Mouse (Mus musculus): ENCODE measurements around the gene Nme8.
A peak's percentile ranks its signal among the peaks of the same experiment; 100 is the strongest.

Nme8 gene

DNA sequence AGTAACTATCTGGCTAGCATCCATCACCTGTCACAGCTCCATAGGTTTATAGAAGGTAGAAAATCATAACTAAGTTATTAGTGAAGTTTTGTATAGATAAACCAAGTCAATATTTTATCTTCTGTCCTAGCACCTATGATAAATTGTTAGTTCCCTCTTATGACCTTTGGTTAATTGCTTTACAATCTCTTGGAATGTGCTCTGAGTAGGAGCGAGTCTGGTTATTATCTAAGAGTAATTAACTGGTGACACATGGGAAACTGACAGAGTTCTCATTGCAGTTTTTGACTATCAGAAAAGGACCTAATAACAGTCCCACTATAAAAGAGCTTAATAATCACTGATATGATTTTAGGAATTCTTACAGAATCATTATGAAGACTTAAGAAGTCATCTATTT is 54.1 kb downstream of the Nme8 start:
- DNase-seq (ENCODE audit: low spot score in 2 of 2) = no peak

DNA sequence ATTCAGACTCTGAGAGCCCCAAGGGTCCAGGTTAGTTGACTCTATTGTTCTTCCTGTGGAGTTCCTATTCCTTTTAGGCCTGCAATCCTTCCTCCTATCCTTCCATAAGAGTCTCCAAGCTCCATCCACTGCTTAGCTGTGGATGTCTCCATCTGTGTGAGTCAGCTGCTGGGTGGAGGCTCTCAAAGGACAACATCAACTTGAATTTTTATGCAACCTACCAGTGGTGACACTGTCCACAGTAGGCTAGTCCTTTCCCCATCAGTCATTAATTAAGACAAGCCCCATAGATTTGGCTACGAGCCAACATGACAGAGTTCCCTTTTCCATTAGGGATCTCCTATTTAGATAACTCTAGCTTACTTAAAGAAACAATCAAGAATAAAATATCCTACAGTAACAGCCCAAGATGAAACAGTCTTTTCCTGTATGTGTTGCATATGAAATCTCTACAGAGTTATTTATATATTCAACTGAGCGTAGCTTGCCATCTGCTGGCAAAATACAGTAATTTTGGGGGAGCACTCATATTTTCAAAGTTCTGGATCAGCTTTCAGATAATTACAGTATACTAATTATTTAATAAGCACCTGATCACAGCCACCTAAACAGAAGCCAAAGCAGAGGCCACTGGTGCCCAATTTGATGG is 57.3 kb downstream of the Nme8 start:
- no peak for DNase-seq (ENCODE audit: low spot score in 2 of 2)

DNA sequence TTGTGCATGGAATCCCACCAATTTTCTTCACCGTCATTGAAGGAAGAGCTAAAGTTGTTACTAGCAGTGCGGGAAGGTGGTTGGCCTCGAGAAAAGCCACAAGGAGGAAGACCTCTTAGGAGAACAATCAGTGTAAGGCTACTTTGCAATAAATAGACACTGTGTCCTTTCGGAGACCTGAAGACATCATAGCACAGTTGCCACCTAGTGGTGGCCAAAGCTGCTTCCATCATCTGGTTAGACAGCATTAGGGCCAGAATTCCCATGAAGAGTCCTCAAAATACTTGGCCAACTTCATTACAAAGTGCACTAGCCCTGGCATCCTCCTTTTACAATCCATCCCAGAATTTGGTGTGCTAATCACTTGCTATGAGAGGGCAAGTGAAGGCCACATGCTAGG is 61.5 kb downstream of the Nme8 start:
- DNase-seq (ENCODE audit: low spot score in 2 of 2) = no peak

DNA sequence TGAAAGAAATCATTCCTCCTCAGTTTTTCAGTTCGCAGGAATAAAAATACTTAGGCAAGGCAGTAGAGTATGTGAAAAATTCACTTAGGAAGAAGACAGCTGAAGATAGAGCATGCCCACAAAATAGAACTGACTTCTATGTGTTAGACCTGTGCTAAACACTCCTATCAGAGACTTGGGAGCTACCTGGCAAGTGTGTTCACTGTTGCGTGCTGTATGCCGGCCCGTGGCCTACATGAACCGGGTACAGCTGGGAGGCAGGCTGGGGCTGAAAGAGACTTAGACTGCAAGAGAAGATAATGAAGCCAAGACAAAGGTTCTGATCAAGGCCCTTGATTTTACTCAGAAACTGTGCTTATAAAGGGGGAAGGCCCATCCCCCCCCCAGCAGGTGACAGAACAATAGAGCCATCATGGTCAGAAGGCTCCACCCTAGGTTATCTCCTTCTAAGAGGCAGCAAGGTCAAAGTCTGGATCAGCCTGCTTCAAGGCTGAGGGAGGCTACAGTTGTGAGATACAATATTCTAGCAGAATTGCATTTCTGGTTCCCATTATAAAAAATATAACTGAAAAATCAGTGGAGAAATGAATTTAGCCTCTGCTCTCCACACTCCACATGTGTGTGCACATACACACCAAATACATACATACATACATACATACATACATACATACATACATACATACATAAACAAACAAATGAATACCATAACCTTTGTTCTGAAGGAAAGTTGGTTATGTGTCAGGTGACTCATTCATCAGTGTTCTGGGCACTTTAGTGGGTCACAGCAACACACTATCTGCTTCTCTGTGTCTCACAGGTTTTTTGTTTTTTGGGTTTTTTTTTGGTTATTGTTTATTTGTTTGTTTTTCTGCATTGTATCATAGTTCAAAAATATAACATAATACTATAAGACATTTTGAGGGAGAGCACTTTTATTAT is 66.6 kb downstream of the Nme8 start:
- no peak for DNase-seq (ENCODE audit: low spot score in 2 of 2)

DNA sequence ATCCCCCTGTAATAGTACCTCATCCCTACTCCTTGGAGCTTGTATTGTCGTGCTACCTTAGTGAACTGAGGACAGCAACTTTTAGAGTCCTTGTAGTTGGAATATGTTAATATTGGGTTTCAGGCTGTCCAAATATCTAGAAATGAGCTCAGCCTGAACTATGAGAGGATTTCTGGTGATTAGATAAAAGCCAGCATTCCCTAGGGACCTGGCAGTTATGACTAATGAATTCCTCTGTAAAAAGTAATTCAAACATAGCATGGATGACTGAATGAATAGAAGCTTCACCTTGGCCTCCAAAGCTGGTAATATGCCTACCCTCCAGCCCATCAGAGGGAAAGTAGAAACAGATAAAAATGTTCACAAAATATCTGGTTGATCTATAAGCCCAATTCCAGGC is 71.1 kb downstream of the Nme8 start:
- DNase-seq (ENCODE audit: low spot score in 2 of 2) = no peak

DNA sequence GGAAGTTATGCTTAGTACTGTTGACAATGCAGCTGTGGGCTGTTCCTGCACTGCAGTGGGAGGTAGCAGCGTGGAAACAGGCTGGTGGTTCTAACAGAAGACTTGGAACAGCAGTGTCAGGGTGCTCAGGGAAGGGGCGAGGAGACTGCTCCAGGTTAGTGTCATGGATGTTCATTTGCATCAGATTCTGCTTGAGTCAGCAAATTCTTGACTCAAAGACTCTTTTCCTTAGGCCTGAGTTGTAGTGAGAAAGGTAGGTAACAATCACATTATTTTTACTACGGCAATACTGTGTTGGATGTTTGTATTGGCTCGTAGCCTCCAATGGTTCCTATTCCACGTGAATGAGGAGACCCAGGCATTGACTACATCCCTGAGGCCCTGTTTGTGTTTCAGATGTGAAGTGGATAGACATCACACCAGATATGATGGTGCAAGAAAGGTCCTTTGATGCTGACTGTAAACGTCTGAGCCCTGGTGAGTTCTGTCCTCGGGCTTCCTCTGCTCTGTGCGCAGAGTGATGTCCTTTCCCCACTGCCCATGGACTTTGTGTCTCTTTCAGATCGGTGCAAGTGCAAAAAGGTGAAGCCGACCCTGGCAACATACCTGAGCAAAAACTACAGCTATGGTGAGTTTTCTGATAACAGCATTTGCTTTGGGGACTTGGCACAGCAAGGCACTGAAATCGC is 72.8 kb downstream of the Nme8 start:
- DNase-seq (ENCODE audit: low spot score in 2 of 2) = no peak

DNA sequence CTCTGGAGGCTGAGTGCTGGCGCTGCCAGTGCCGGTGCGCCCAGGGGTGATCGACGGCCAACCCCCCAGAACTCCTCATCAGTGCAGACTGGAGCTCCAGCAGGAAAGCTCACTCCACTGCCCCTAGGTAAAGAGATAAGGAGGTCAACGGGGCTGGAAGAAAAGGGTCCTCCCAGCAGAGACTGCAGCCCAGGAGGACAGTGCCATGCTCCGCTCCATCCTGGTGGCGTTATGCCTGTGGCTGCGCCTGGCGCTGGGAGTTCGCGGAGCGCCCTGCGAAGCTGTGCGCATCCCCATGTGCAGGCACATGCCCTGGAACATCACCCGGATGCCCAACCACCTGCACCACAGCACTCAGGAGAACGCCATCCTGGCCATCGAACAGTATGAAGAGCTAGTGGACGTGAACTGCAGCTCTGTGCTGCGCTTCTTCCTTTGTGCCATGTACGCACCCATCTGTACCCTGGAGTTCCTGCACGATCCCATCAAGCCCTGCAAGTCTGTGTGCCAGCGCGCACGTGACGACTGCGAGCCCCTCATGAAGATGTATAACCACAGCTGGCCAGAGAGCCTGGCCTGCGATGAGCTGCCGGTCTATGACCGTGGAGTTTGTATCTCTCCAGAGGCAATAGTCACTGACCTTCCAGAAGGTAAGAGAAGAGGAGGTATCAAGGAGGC is 74.2 kb downstream of the Nme8 start:
- DNase-seq (ENCODE audit: low spot score in 2 of 2) = no peak

DNA sequence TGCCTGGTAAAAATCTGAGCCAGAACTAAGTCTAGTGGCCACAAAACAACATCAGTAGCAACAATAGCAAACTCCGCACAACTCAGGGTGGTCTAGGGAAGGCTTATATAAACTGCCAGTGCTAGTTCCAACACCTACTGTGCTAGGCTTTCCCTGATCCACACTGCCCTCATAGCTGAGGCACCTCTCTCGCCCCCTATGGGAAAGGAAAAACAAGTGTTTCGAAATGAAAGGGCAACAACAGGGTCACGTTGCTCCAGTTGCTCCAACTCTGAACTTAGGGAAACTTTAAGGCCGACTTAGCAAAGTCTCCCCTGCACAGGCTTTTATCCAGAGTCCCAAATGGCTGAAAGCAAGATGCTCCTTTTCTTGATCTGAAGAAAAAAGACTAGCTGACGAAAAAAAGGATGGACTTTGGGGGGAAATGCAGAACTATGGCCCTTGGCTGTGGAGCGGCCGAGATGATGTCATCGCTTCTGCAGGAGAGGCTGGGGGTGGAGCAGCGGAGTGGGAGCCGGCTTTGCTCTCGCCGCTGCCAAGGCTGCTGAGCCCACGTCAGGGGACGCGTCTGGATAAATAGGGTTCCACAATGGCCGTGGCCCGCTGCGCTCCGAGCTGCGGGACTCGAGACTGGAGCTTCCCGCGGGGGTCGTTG is 74.9 kb downstream of the Nme8 start, which contains the start of gene Sfrp4:
TSS of gene Sfrp4 (plus strand) at position 532 of the 655 bp plus-strand sequence.
- DNase-seq (ENCODE audit: low spot score in 2 of 2) = peak in 1 of 2 experiments; percentile 25

DNA sequence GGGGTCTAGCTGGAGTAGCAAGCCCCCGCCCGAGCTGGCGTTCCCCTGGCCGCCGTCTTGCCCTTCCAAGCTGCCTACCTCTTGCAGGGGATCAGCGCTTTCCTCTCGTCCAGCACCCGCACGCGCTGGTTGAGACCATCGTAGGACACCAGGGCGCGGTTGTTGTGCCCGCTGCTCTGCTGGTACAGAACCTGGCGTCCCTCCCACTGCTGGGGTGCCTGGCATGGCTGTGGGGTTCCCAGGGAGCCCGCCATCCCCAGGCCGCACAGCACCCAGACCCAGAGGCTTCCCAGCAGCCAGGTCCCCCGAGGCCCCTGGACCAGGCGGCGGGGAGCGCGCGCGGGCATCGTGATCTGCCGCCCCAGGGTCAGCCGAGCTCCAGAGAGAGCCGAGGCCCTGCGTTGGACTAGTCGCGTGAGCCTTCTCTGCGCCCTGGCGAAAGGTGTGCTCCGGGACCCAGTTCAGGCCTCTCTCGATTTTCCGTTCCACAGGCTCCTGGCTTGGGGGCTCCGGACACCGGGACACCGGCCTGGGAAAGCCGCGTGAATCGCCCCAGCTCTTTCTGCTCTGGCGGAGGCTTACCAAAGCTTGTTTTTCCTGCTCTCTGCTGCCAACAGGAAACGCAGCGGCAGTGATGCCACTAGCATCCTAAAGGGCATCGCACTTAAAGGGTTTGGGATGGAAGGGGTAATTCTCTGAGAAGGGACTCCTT is 78.2 kb downstream of the Nme8 start, which contains the start of gene Epdr1:
TSS of gene Epdr1 (minus strand) at position 712 of the 712 bp plus-strand sequence.
- peak; percentile 51 to 60 for DNase-seq (ENCODE audit: low spot score in 2 of 2)

DNA sequence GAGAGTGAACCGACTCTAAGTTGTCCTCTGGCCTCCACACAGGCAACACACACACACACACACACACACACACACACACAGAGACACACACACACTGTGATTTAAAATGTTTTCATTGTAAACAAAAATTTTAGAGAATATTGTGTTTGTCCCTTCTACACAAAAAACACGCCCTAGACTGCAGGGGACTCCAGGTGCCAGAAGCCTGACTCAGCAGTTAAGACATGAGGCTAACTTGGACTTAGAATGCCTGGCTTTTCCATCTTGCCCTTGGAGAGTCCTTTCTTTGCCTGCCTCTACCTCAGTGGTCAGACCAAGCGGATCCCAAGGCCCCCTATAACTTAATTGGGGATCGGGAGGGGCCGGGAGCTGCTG is 78.8 kb downstream of the Nme8 start:
- DNase-seq (ENCODE audit: low spot score in 2 of 2) = no peak

DNA sequence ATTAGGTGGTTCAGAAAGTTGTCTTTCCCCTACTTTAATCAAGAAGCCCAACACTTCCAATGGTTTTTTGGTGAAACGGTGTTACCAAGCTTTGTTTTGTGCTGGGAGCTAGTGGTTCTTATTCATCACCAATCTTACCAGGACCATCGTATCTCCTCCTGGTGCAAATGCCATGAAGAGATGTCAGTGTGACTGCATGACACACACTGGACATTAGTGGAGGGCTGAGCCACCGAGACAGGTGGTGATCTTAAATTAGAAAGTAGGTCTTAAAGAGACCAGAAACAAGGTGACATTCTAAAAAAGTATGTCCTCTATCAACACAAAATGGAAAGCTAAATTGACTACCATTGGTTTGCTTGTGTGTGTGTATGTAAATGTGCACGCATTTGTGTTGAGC is 79.5 kb downstream of the Nme8 start:
- no peak for DNase-seq (ENCODE audit: low spot score in 2 of 2)

DNA sequence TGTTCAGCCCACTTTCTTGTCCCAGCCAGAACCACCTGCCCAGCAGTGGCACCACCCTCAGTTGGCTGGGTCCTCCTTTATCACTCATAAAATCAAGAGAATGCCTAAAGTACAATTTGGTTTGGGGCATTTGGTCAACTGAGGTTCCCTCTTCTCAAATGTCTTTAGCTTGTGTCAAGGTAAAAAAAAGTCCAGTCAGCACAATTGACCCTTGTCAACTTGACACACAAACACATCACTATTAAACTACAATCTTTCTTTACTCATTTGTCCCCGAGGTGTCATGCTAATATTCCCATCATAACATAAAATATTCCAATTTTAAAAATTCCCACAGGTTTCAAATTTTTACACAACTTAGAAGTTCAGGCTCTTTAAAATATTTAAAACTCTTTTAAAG is 83.3 kb downstream of the Nme8 start:
- no peak for DNase-seq (ENCODE audit: low spot score in 2 of 2)

DNA sequence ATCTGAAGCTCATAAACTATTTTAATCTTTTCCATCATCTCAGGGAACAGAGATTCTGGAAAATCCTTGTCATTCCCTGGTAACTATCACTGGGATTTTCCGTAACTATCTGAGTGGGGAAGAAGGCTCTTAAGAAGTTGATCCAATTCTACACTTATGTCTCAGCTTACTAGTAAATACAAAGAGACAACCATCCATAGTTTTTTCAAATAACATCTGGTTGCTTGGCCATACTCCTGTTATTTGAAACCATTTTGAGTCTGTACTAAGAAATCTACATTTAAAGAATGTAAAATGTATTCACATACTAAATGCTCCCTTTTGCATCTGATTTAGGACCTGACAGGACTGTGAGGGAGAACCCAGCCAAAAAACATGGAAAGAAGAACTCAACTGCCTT is 84.2 kb downstream of the Nme8 start:
- no peak for DNase-seq (ENCODE audit: low spot score in 2 of 2)

DNA sequence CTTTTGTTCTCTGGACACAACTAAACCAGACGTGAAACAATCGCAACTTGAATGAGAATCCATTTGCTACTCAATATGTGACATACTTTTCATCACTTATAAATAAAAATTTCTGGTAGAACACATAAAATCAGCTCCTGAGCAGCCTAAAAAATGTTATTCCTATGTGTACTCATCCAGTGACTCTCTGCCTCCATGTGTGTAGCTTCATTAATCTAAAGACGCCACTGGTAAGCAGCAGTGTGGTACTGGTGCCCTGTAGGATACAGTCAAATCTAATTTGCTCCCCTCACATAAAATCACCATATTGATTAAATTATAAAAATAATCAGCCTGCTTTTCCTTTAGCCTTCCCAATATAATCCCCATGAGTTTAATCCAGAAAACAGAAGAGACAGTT is 84.6 kb downstream of the Nme8 start:
- DNase-seq (ENCODE audit: low spot score in 2 of 2) = no peak

DNA sequence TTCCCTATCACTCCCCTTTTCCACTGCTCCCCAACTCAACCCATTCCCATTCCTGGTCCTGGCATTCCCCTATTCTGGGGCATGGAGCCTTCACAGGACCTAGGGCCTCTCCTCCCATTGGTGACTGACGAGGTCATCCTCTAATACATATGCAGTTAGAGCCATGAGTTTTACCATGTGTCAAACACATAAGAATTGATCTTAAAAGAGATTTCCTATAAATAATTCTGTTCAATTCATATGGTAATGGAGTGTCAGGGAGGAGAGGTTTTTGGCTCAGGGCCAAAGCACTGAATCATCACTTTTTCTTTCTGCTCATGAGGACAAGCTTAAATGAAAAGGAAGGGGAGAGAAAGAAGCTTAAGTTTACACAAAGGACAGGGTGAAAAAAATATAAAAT is 85.2 kb downstream of the Nme8 start:
- DNase-seq (ENCODE audit: low spot score in 2 of 2) = no peak

DNA sequence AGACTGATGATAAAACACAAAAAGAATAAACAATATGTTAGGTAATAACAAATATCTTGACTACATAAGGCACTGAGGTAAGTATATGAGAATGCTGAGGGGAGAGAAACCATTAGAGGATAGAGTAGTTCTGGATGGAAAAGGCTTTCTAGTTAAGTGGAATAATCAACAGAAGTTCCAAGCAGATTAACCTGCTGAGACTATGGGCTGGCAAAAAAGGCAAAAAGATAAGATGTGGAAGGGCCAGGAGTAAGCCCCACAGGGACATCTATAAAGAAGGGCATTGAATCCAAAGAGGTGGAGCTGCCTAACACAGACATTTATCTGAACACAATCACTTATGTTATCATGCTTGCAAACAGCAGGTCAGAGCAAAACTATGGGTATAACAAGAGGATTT is 89.5 kb downstream of the Nme8 start:
- DNase-seq (ENCODE audit: low spot score in 2 of 2) = no peak

DNA sequence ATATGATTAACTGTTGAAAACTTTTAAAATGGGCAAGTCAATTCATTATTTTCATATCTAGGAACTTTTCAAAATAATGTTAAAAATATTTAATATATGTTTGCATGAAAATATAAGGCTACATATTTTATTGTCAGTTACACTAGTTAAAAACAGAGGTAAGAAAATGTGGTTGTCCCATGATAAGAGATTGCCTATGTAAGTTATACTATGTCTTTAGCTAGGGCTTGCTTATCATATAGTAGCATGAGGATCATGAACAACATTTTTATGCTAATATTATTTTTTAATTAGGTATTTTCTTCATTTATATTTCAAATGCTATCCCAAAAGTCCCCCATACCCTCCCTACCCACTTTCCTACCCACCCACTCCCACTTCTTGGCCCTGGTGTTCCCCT is 92.7 kb downstream of the Nme8 start:
- no peak for DNase-seq (ENCODE audit: low spot score in 2 of 2)

DNA sequence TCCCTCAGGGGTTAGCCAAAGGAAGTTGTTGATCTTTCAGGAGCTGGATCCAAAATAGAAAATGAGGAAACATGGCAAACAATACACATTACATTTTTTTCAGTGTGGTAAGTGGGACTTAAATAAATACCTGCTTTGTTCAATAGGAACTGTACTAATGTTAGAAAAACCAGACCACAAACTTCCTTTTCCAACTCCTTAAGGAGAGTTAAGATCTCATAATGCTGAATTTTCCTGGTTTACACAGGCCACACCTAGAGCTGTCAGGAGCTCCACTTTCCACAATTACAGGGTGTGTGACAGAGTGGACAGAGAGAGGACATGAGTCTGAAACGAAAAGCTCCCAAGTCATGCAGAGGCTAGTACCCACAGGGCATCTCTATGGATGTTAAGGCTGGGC is 93.9 kb downstream of the Nme8 start:
- no peak for DNase-seq (ENCODE audit: low spot score in 2 of 2)

DNA sequence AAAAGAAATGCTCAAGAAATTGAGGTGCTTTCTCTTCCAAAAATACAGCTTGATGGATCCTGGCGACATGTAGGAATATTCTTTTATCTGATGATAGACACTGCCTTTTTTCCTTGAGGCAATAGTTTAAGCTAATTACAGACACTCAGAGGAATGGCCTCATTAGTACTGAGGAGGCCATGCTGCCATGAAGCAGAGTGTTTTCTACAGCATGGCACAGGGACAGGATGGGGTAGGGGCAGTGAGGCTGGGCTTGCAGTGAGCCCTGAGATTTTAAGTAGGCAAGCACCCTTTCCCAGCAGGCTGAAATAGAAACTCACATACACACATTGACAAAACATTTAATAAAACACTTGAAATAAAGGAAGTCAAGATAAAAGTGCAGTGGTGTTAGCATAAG is 95.1 kb downstream of the Nme8 start:
- DNase-seq (ENCODE audit: low spot score in 2 of 2) = no peak

DNA sequence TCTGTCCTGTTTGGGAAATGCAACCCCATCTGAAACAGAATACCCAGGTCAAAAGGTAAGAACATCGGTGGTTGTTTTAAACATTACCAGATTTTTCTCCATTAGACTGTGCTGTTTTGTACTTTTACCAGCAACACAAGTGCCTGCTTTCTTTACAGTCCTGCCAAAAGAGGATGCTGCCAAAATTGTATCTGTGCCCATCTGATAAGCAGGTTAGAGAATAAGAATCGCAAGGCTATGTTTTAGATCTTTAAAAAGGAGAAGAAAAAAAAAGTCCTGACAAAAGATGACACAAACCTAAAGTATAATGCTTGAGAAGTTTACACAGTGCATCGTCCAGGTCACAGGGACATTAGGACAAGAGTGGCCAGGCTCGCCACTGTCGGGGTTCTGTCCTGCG is 98.4 kb downstream of the Nme8 start:
- no peak for DNase-seq (ENCODE audit: low spot score in 2 of 2)

DNA sequence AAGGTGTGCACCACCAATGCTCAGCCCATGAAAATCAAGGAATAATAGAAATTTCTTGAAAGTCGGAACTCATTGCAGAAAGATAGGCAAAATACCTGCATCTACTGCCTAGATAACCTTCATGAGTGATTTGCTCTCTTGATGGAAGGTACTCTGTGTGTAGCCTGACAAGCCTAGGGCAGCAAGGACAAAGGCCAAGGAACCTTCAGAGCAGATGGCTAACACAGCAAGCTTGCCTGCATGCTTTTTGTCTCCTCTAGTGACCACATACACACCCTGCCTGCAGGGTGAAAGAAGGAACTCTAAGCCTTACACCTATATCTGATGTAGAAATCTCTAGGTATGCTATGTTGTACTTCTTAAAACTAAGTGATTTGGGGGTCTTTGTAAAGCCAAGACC is 102.5 kb downstream of the Nme8 start:
- DNase-seq (ENCODE audit: low spot score in 2 of 2) = no peak
